Mouse (Mus musculus): ENCODE results near the gene Zfp488.

Gene Zfp488

GRCm38 (mm10) chr14:33942222-33942621, 36.3 kb downstream of the Zfp488 start:
- DNase-seq = no peak

- no peak for DNase-seq
Observed at GRCm38 (mm10) chr14:33940739-33941138, 37.8 kb downstream of the Zfp488 start, which contains the start of gene Gdf2. TSS of gene Gdf2 (plus strand) at chr14:33941039.

- DNase-seq = peak; percentile 93 to 96
Observed at GRCm38 (mm10) chr14:33939117-33939516, 39.4 kb downstream of the Zfp488 start.

- DNase-seq = peak; percentile 87 to 90
Observed at GRCm38 (mm10) chr14:33933778-33934317, 44.7 kb downstream of the Zfp488 start.

GRCm38 (mm10) chr14:33932935-33933703, 45.4 kb downstream of the Zfp488 start:
- DNase-seq = peak; percentile 90 to 93

GRCm38 (mm10) chr14:33931853-33932252, 46.7 kb downstream of the Zfp488 start:
- DNase-seq = no peak

GRCm38 (mm10) chr14:33923168-33924070, 55.1 kb downstream of the Zfp488 start, which contains the start of gene Gdf10:
TSS of gene Gdf10 (plus strand) at chr14:33923587.
- peak; percentile 52 to 63 for DNase-seq

- no peak for DNase-seq
Observed at GRCm38 (mm10) chr14:33922771-33923167, 55.8 kb downstream of the Zfp488 start.

GRCm38 (mm10) chr14:33920727-33921559, 57.6 kb downstream of the Zfp488 start:
- DNase-seq = no peak

All from cerebellum, postnatal 10 days (tissue).